Mouse (Mus musculus) small intestine, adult 2 months (tissue): ENCODE measurements at regions not wholly inside any gene's neighbourhood (a gene's known extent, or its start where the extent isn't known, plus 50 kb on each side); places are given as distances from the start of the nearest gene placed in this dataset.

Experiments
- H3K27ac ChIP-seq: fragments of 200-500 bp; 2 replicates; pipeline ENCODE4 v1.5.1; 2012; ENCODE audit warnings: low read depth, low read length, control low read depth, inconsistent platforms; ENCODE audit not compliant: insufficient read depth
- H3K27me3 ChIP-seq: fragments of 200-500 bp; 2 replicates; pipeline ENCODE4 v1.6.1; 2012; ENCODE audit warnings: mild to moderate bottlenecking, moderate library complexity, low read length, inconsistent platforms; ENCODE audit not compliant: control insufficient read depth, insufficient read depth
- H3K36me3 ChIP-seq: fragments of 200-500 bp; 2 replicates; pipeline ENCODE4 v1.6.1; 2012; ENCODE audit warnings: mild to moderate bottlenecking, low read length, control low read depth, inconsistent platforms; ENCODE audit not compliant: control insufficient read depth, insufficient read depth
- H3K4me1 ChIP-seq: fragments of 200-500 bp; 2 replicates; pipeline ENCODE4 v1.6.1; 2012; ENCODE audit warnings: low read length, inconsistent platforms, mixed read lengths; ENCODE audit not compliant: control insufficient read depth, insufficient read depth, insufficient read length
- H3K4me3 ChIP-seq: fragments of 200-500 bp; 2 replicates; pipeline ENCODE4 v1.5.1; 2012; ENCODE audit warnings: low read depth, mild to moderate bottlenecking, control low read depth, inconsistent platforms, low read length, moderate library complexity
- CTCF ChIP-seq: fragments of 200-500 bp; IDR thresholded peaks from 2 replicates; pipeline ENCODE4 v1.5.1; 2012; ENCODE audit warnings: low read depth, mild to moderate bottlenecking, control low read depth, inconsistent platforms, low read length, moderate library complexity, mixed read lengths; ENCODE audit not compliant: insufficient replicate concordance, insufficient read length; ENCODE audit errors: extremely low read depth
- POLR2A ChIP-seq: fragments of 200-500 bp; IDR thresholded peaks from 2 replicates; pipeline ENCODE4 v1.6.1; 2012; ENCODE audit warnings: low read depth, mild to moderate bottlenecking, control low read depth, inconsistent platforms, low read length, moderate library complexity
- WGBS: fragments of 180-500 bp; shearing (Covaris S2); methylation state at CpG from one replicate; pipeline ENCODE4 v1.1.7; 2018; 5-methylcytosine and 5-hydroxymethylcytosine counted together

- TF ChIP-seq POLR2A (no peak), CTCF (no peak)
- H3K27me3 ChIP-seq, result no peaks in the 10 kb centered on the region
- no peak overlapping the region for H3K27ac ChIP-seq
- H3K4me1 ChIP-seq, result no peaks in the 10 kb centered on the region; the same call in 1 of the 2 replicates
- H3K4me3 ChIP-seq, result no peak overlapping the region
- WGBS, result 91% methylated on average over 3 of the region's 3 CpGs
- H3K36me3 ChIP-seq, result no peaks in the 10 kb centered on the region
Measured at GRCm38 (mm10) chr5:100218256-100218851, 58.7 kb upstream of the Tmem150c start.

- Histone ChIP-seq H3K4me1 (no peaks in the 10 kb centered on the region; the same call in 1 of the 2 replicates), H3K27me3 (no peaks in the 10 kb centered on the region), H3K27ac (no peak overlapping the region), H3K4me3 (no peak overlapping the region), H3K36me3 (no peaks in the 10 kb centered on the region)
- TF ChIP-seq POLR2A (no peak), CTCF (no peak)
- WGBS, result 48% methylated on average over 17 of the region's 17 CpGs
Measured at GRCm38 (mm10) chr5:100217178-100218035, 57.8 kb upstream of the Tmem150c start.

GRCm38 (mm10) chr5:100213901-100214300 lies 54.3 kb upstream of the Tmem150c start:
- TF ChIP-seq CTCF (no peak), POLR2A (no peak)
- H3K36me3 ChIP-seq, result no peaks in the 10 kb centered on the region
- no peak overlapping the region for H3K27ac ChIP-seq
- no peaks in the 10 kb centered on the region; the same call in 1 of the 2 replicates for H3K4me1 ChIP-seq
- no peaks in the 10 kb centered on the region for H3K27me3 ChIP-seq
- WGBS, result 69% methylated on average over 8 of the region's 8 CpGs
- no peak overlapping the region for H3K4me3 ChIP-seq

- TF ChIP-seq CTCF, result no peak
- 66% methylated on average over 5 of the region's 5 CpGs for WGBS
- H3K27me3 ChIP-seq, result no peaks in the 10 kb centered on the region
Measured at GRCm38 (mm10) chr5:100210708-100211107, 51.1 kb upstream of the Tmem150c start.

More at GRCm38 (mm10) chr5:100210708-100211107, 51.1 kb upstream of the Tmem150c start:
- no peaks in the 10 kb centered on the region for H3K4me1 ChIP-seq
- H3K27ac ChIP-seq, result no peak overlapping the region
- H3K4me3 ChIP-seq, result no peak overlapping the region
- H3K36me3 ChIP-seq, result no peaks in the 10 kb centered on the region
